Mouse (Mus musculus): ENCODE data around the gene Trpv2.

DNA sequence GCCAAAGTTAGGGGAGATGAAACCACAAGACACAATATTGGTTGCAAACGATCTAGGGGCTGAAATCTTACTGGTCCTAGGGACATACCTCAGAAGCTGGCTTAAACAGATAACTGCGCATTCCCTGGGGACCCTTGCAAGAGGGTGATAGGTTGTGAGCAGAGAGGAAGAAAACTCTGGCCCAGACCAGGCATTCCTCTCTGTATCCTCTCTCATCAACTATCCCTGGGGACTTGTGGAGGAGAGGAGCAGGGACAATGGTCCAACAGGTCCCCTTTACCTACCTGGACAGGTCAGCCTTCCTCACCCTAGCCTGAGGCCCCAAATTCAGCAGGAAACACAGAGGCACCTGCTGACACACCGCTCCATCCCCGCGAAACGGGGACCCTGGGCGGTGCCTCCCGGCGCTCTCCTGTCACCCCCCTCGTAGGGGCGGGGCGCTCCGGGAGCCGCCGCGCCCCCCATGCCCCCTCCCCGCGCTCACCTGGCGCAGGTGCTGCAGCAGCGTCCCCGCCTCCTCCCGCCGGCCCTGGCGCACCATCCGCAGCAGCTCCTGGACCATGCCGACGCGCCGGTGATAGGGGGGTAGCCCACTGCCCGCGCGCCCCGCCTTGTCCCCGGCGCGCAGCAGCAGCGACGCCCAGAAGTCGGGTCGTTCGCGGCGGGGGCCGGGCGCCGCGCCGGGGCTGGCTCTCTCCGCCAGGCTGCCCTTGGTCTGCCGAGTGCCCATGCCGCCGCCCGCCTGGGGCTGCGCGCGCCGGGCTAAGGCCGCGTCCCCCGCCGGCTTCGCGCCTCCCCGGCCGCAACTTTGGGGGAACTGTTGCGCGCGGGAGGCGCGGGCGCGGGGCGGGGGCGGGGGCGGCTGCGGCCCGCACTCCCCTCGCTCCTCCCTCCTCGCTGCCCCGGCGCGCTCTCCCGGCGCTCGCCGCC is 73.6 kb downstream of the Trpv2 start, which contains the start of gene Lrrc75a:
- no peak for TF ChIP-seq CTCF (IDR thresholded peaks at IDR 0.05; ENCODE audit: low read depth, low read length)
- no peak for TF ChIP-seq POLR2A (IDR thresholded peaks at IDR 0.05; ENCODE audit: insufficient read depth, low read length)
- TF ChIP-seq EP300 (IDR thresholded peaks at IDR 0.05; ENCODE audit: insufficient read depth, low read depth, low read length), result no peak
